Mouse (Mus musculus) embryo, embryonic 10.5 days (tissue): ENCODE results near the gene Ppp4r3a.
A peak's percentile ranks its signal among the peaks of the same experiment; 100 is the strongest.
"Not testable (repeated sequence)": the region's sequence is repeated elsewhere in the genome, so short reads cannot be mapped to it uniquely, and the experiment has no call there.

Experiments used
- DNase-seq: peaks from one replicate; pipeline ENCODE4 v3.0.0-alpha.2; 2015; ENCODE audit warnings: low spot score

Ppp4r3a gene

DNA sequence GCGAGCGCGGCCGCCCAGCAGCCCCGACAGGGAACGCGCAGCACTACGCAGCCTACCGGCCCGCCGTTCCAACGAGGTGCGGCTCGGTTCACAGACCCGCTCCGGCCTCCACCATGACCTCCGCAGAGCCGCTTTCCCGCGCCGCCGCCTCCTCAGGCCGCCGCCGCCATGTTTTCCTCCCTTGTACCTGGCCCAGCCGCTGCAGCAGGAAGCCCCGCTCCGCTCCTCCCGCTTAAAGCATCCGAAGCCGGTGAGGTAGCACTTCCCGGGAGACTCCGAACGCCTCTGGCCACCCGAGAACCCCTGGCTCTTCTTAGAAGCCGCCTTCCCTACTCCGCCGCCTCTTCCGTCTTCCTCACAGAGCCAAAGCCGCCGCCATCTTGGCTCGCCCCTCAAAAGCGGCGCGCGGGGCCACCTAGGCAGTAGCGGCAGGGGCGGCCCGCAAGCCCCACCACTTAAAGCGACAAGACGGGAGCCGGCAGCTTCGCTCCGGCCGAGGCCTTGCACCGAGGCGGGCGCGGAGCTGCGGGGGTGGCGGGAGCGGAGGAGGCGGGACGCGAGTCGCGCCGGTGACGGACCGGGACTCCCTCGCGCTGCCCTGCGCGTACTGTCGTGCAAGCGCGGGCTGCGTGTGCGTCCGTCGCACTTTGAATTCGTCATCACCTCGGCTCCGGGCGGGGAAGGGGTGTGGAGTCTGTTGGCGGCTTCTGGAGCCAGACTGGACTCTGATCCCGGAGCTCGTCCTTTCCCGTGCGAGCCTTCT lies at the start of gene Ppp4r3a:
Ppp4r3a (minus strand) TSS at position 627 of the 763 bp plus-strand sequence.
- peak; percentile 96 for DNase-seq

DNA sequence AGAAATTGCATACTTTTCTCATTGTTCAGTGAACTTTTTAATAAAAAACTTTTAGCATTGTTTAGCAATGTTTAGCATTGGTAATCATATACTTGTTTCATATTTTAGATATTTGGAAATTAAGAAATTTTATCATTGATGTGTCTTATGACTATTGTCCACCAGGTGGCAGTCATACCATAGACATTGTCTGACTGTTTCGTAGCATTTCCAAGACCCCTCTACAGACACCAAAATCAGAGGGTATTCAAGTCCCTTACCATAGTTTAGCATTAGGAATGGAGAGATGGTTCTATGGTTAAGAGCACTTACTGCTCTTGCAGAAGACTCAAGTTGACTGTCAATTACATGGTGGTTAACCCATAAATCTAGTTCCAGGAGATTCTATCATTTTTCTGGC lies 39.5 kb upstream of the Ppp4r3a start:
- DNase-seq = peak; percentile 71

DNA sequence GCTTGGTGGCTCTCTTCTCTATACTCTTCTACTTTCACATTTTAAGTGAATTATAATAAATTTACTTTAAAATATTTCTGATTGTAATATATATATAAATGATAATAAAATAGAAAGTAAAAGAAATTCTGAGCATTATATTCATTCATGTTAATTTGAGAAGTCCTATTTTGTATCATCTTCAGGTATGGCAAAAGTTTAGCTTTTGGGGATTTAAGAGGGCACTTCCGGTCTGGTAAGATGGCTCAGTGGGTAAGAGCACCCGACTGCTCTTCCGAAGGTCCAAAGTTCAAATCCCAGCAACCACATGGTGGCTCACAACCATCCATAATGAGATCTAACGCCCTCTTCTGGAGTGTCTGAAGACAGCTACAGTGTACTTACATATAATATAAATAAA lies 38.6 kb upstream of the Ppp4r3a start:
- not testable (repeated sequence) for DNase-seq

DNA sequence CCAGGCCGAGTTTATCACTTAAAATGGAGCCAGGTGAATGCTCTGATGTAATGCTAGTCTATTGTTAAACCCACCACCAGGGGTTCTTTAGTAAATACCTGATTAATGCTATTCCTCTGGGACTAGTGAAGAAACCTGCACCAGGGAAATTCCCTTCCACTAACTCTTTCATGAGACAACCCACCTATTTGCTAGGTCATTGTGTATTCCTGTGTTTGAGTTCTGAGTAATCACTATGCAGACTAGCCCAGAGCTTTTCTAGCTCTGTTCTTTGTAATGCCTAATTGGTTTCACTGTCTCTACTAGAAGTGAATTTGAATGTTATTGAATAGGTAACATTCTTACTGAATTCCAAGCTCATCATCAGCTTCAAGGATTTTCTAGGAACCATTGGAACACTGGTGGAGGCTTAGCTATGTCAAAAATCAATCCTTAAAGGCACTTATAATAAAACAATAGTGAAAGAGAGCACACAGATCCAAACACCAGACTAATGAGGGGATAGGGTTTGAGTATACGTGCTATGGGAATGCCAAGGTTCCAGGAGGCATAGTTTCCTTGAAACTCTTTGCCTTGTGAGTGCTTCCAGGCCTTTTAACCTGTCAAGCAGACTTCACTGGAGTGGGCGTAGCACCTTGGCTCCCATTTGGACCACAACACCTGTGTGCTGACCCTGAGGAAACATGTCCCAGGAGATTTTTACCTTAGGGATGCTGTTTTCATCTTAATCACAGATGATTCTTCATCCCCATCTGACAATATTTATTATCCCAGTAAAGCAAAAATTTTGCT lies 26.5 kb upstream of the Ppp4r3a start:
- DNase-seq = not testable (repeated sequence)

DNA sequence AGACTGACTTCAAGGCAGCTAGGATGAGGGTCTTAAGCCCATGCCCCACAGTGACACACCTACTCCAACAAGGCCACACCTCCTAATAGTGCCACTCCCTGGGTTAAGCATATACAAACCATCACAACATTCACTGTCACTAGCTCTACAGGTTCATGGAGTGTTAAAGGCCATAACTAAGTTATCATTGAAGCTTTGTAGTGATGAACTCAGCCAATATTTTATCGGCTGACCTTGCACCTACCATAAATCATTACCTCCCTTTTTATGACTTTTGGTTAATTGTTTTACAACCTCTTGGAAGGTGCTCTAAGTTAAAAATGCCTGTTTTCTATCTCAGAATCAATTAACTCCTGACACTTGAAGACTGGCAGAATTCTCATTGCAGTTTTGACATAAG lies 24.2 kb upstream of the Ppp4r3a start:
- no peak for DNase-seq

- DNase-seq = no peak
Observed at GRCm38 (mm10) chr12:101105571-101105970, 22.1 kb upstream of the Ppp4r3a start.

DNA sequence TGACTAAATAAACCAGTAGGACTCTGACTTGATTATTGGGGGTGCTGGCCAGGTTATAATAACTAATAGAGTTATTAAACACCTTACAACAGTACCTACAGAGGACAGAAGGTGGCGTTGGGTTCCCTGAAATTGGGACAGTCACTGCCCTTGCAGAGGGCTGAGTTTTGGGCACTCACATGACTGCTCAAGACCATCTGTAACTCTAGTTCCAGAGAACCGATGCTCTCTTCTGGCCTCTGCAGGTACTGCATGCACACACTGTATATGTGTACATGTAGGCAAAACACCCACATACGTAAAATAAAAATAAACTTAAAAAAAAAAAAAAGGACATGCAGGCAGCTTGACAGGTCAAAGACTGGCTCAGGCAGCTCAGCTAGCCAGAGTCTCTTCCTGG lies 19.1 kb upstream of the Ppp4r3a start:
- DNase-seq = peak; percentile 26

DNA sequence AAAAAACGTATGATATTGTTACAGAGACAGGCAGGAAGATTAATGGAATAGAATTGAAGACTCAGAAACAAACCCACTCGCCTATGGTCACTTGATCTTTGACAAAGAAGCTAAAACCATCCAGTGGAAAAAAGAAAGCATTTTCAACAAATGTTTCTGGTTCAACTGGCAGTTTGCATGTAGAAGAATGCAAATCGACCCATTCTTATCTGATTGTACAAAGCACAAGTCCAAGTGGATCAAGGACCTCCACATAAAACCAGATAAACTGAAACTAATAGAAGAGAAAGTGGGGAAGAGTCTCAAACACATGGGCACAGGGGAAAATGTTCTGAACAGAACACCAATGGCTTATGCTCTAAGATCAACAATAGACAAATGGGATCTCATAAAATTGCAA lies 10.2 kb upstream of the Ppp4r3a start:
- not testable (repeated sequence) for DNase-seq

DNA sequence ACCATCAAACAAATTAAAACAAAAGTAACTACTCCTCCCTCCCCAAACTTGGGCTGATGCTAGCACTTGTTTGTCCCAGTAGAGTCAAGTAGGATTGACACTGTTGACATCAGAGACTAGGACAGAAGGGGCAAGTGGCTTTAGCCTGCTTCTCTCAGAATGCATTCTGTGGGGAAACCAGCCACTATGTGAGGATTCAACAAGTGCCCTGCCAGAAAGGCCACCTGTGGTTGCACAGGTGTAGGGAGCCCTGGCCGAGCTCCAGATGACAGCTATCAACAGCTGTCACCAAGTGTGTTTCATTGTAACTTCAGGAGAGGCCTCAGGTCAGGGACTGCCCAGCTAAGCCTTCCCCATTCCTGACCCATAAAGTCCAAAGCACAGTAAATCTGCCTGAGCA lies 6.5 kb upstream of the Ppp4r3a start:
- DNase-seq = no peak

DNA sequence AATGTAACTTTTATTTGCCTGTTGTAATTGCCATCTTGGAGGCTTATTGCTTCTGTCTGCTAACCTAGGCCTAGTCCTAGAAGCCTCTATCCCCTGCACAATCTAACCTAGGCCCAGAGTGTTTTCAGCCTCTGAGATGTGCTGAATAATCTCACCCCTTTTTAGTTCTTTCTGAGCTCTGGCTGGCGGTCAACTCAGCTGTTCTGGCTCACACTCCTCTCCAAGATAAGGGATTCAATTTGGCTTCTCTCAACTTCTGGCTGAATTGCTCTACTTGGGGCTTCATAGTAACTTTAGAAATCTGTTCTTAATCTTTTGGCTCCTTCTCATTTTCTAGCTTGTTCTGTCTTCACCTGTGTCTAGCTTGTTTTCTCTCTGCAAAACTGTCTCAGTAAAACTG lies 3.9 kb upstream of the Ppp4r3a start:
- DNase-seq = no peak

DNA sequence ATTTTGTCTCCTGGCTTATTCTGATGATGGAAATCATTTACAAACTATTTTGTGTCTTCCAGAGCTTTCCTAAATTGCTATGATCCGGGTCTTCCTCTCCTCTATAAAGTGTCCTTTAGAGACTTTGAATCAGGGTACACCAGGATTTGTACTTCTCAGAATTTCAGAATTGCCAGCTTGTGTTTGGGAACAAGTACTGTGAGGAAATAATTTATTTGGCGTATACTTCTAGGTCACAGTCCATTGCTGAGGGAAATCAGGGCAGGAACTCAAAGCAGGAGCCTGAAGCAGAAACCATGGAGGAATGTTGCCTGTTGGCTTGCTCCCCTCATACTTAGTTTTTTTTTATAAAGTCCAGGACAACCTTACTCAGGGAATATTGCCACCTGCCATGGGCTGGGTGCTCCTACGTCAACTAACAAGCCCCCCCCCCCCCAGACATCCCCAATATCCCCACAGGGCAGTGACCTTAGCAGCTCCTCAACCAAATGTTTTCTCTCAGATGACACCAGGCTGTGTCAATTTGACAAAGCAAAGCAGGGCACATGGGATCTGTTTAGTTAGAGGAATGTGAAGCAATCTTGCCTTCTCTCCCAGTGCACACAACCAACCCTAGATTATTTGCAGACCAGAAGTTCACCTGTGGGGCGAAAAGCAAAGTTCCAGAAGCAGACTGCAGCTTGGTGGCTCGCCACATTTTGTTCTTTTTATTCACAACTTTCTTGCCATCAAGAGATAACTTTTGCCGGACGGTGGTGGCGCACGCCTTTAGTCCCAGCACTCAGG lies 1.6 kb upstream of the Ppp4r3a start:
- no peak for DNase-seq

- DNase-seq = no peak
Observed at GRCm38 (mm10) chr12:101084237-101084636, 735 bp upstream of the Ppp4r3a start.

DNA sequence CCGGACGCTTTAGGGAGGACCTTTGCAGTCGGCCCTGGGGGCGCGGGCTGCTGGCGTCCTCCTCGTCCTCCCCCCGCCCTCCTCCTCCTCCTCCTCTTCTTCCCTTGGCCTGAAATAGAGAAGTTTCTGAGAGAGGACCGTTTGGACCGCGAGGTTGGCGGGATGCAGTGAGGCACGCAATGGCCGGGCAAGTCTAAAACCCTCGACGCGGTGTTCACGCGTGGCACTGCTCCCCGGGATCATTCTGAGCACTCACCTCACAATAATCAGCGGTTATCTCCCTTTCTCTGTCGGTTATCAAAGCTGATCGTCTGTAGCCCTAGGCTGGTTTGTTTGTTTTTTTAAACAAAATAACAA lies 315 bp upstream of the Ppp4r3a start:
- no peak for DNase-seq

- DNase-seq = peak; percentile 36
Observed at GRCm38 (mm10) chr12:101082296-101083075, 1.0 kb downstream of the Ppp4r3a start.

DNA sequence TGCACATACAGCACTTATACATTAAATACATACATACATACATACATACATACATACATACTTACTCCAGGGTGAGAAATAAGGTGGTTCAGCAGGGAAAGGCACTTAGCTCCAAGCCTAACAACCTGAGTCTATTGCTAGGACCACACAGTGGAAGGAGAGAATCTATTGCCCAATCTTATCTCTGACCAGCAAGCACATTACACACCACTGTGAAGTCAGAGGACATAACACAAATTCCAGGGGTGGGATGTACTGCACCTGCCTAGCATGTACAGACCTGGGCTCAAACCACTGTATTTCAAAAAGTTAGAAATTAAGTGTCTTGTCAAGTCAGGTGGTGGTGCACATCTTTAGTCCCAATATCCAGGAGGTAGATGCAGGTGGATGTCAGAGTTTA lies 5.5 kb downstream of the Ppp4r3a start:
- DNase-seq = no peak

GRCm38 (mm10) chr12:101075433-101075832 lies 8.1 kb downstream of the Ppp4r3a start:
- no peak for DNase-seq

- DNase-seq = no peak
Observed at GRCm38 (mm10) chr12:101074821-101075429, 8.6 kb downstream of the Ppp4r3a start.

DNA sequence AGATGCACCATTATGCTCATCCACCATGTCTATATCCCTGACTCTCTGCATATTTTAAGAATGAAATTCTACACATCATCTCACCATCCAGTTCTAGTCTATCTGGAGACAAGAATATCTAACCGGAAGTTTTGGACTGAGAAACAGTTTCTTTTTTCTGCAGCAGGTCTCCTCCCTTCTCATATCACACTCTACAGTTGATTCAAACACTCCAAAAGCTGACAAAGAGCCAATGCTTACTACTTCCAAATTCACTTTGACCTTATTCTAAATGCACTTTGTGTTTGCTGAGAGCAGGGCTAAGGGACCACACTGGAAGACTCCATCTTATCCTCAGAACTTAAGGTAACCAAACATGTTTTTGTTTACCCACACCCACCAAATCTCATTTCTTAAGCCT lies 13.7 kb downstream of the Ppp4r3a start:
- no peak for DNase-seq

- DNase-seq = no peak
Observed at GRCm38 (mm10) chr12:101066329-101066728, 17.2 kb downstream of the Ppp4r3a start.

GRCm38 (mm10) chr12:101039956-101040355 lies 43.5 kb downstream of the Ppp4r3a start:
- DNase-seq = no peak

GRCm38 (mm10) chr12:101028954-101029731 lies 54.4 kb downstream of the Ppp4r3a start, which contains the start of gene Ccdc88c:
Gene Ccdc88c (minus strand): TSS chr12:101029056.
- DNase-seq = peak; percentile 90
